In genomic region chr19:41992971-41993370, GRCm38 (mm10) we compare ENCODE assay signal across 32 mouse cellular contexts. TPM values are rescaled to one million over a fixed set of nuclear protein-coding genes. Genes with fewer than 3 reads are reported as not detected.
DNase-seq lines count a peak whose midpoint lies in the region; ATAC-seq and TF ChIP-seq lines count a peak whose summit lies in the region.
"Had no signal": no experiment of that assay in that cellular context is flagged by ENCODE, and none has a peak within 500 bp of the region (broad histone marks: within the 10 kb centered on the region; RNA-seq: fewer than 3 reads in every experiment).

No protein-coding gene starts in this region.

- DNase-seq in embryonic facial prominence, embryonic 14.5 days (ENCODE audit: low spot score): no peak
- DNase-seq in embryonic facial prominence, embryonic 10.5 days (ENCODE audit: low spot score): no peak
- DNase-seq in kidney, adult 11 months: no peak
- DNase-seq in lung, postnatal 0 days (ENCODE audit: low spot score): no peak
- no peak for DNase-seq in lung, postnatal 25 days (ENCODE audit: low spot score)
- no peak for DNase-seq in right cerebral cortex, adult 18-20 months
- DNase-seq: cerebellum, adult 11 months; cerebellum, adult 9-10 months; cerebellum, postnatal 36 days; embryo, embryonic 11 days; liver; thymus, postnatal 25 days had no signal

- H3K9me3 ChIP-seq in embryonic facial prominence, embryonic 14.5 days (ENCODE audit: control insufficient read depth, low read length): no peaks in the 10 kb centered on the region
- H3K9me3 ChIP-seq in embryonic facial prominence, embryonic 10.5 days: no peaks in the 10 kb centered on the region
- H3K9me3 ChIP-seq in kidney, embryonic 16.5 days (ENCODE audit: low read length): no peaks in the 10 kb centered on the region
- H3K9me3 ChIP-seq in lung, postnatal 0 days (ENCODE audit: low read length): no peaks in the 10 kb centered on the region
- H3K9me3 ChIP-seq: embryonic facial prominence, embryonic 13.5 days; forebrain, embryonic 12.5 days; liver, embryonic 15.5 days; midbrain, embryonic 12.5 days; neural tube, embryonic 13.5 days had no signal

- peak overlapping the region; percentile 39; the same call in 1 of the 2 replicates for H3K27ac ChIP-seq in embryonic facial prominence, embryonic 14.5 days (replicated peaks; ENCODE audit: low read depth, low read length)
- H3K27ac ChIP-seq in embryonic facial prominence, embryonic 10.5 days (replicated peaks): no peak overlapping the region
- peak overlapping the region; percentile 94; the same call in 1 of the 2 replicates for H3K27ac ChIP-seq in kidney, embryonic 16.5 days (ENCODE audit: low read length)
- H3K27ac ChIP-seq in lung, postnatal 0 days (ENCODE audit: low read length): no peak overlapping the region
- H3K27ac ChIP-seq in macrophage: peak overlapping the region; percentile 62
- H3K27ac ChIP-seq: forebrain, embryonic 12.5 days; liver, embryonic 15.5 days; midbrain, embryonic 12.5 days; neural tube, embryonic 13.5 days had no signal

- ATAC-seq in embryonic facial prominence, embryonic 14.5 days (ENCODE audit: low read depth): no peak
- no peak for ATAC-seq in kidney, embryonic 16.5 days (ENCODE audit: low FRiP score, low TSS enrichment)
- ATAC-seq in lung, postnatal 0 days: peak; percentile 18; the same call in 1 of the 2 replicates
- ATAC-seq: forebrain, postnatal 0 days had no signal

- no peak for TF ChIP-seq EP300 in lung, postnatal 0 days (IDR thresholded peaks at IDR 0.05)

- H3K27me3 ChIP-seq in embryonic facial prominence, embryonic 14.5 days (replicated peaks; ENCODE audit: control insufficient read depth, insufficient read depth, low read length): no peaks in the 10 kb centered on the region
- no peaks in the 10 kb centered on the region for H3K27me3 ChIP-seq in embryonic facial prominence, embryonic 10.5 days (replicated peaks; ENCODE audit: low read depth, poor library complexity, severe bottlenecking)
- H3K27me3 ChIP-seq in kidney, embryonic 16.5 days (ENCODE audit: insufficient read depth, low read length): no peaks in the 10 kb centered on the region
- H3K27me3 ChIP-seq in lung, postnatal 0 days (replicated peaks; ENCODE audit: insufficient read depth, low read length): no peaks in the 10 kb centered on the region
- H3K27me3 ChIP-seq: embryonic facial prominence, embryonic 13.5 days; forebrain, embryonic 12.5 days; liver, embryonic 15.5 days; midbrain, embryonic 12.5 days; neural tube, embryonic 13.5 days had no signal

- 75% methylated on average over 2 of the region's 2 CpGs for WGBS in embryonic facial prominence, embryonic 14.5 days
- WGBS in embryonic facial prominence, embryonic 10.5 days: 89% methylated on average over 2 of the region's 2 CpGs
- 78% methylated on average over 2 of the region's 2 CpGs for WGBS in kidney, embryonic 16.5 days
- 46% methylated on average over 2 of the region's 2 CpGs for WGBS in lung, postnatal 0 days
- 82% methylated on average over 2 of the region's 2 CpGs for WGBS in macrophage (ENCODE audit: missing documents)

- no peak overlapping the region for H3K4me2 ChIP-seq in embryonic facial prominence, embryonic 14.5 days (ENCODE audit: low read depth, low read length)
- H3K4me2 ChIP-seq in kidney, embryonic 16.5 days (replicated peaks; ENCODE audit: low read depth, low read length): no peak overlapping the region
- no peak overlapping the region for H3K4me2 ChIP-seq in lung, postnatal 0 days (replicated peaks; ENCODE audit: low read depth, low read length)
- H3K4me2 ChIP-seq: embryonic facial prominence, embryonic 13.5 days; forebrain, embryonic 12.5 days; liver, embryonic 15.5 days; lung, embryonic 14.5 days; midbrain, embryonic 12.5 days; neural tube, embryonic 13.5 days had no signal

- no peak overlapping the region for H3K9ac ChIP-seq in embryonic facial prominence, embryonic 14.5 days (ENCODE audit: low read depth, low read length)
- no peak overlapping the region for H3K9ac ChIP-seq in kidney, embryonic 16.5 days (replicated peaks; ENCODE audit: low read length)
- H3K9ac ChIP-seq in lung, postnatal 0 days (replicated peaks; ENCODE audit: low read depth): no peak overlapping the region
- H3K9ac ChIP-seq: forebrain, embryonic 12.5 days; forebrain, postnatal 0 days; liver, embryonic 15.5 days; lung, embryonic 14.5 days; midbrain, embryonic 12.5 days had no signal

- no peak overlapping the region for H3K4me3 ChIP-seq in embryonic facial prominence, embryonic 14.5 days (ENCODE audit: low read depth, low read length)
- no peak overlapping the region for H3K4me3 ChIP-seq in embryonic facial prominence, embryonic 10.5 days
- H3K4me3 ChIP-seq in kidney, embryonic 16.5 days (ENCODE audit: low read length): no peak overlapping the region
- no peak overlapping the region for H3K4me3 ChIP-seq in lung, postnatal 0 days (ENCODE audit: low read depth, low read length)
- H3K4me3 ChIP-seq in macrophage (ENCODE audit: inconsistent target): no peak overlapping the region
- H3K4me3 ChIP-seq: embryonic facial prominence, embryonic 13.5 days; forebrain, embryonic 12.5 days; liver, embryonic 15.5 days; midbrain, embryonic 12.5 days; neural tube, embryonic 13.5 days had no signal

- peaks cover 17% of the 10 kb centered on the region for H3K4me1 ChIP-seq in embryonic facial prominence, embryonic 14.5 days (ENCODE audit: control insufficient read depth, insufficient read depth, low read length)
- peaks cover 36% of the 10 kb centered on the region for H3K4me1 ChIP-seq in embryonic facial prominence, embryonic 10.5 days
- H3K4me1 ChIP-seq in kidney, embryonic 16.5 days (ENCODE audit: insufficient read depth, low read length): peaks cover 78% of the 10 kb centered on the region
- peaks cover 10% of the 10 kb centered on the region for H3K4me1 ChIP-seq in lung, postnatal 0 days (ENCODE audit: insufficient read depth, low read depth, low read length)

- H3K36me3 ChIP-seq in embryonic facial prominence, embryonic 14.5 days (ENCODE audit: control insufficient read depth, insufficient read depth, low read length): no peaks in the 10 kb centered on the region
- H3K36me3 ChIP-seq in embryonic facial prominence, embryonic 10.5 days (replicated peaks): no peaks in the 10 kb centered on the region
- H3K36me3 ChIP-seq in kidney, embryonic 16.5 days (ENCODE audit: insufficient read depth, low read length): no peaks in the 10 kb centered on the region
- H3K36me3 ChIP-seq in lung, postnatal 0 days (ENCODE audit: insufficient read depth, low read length): no peaks in the 10 kb centered on the region
- 0 out of 2 replicates have a peak, but pooled peaks cover 7% of the 10 kb centered on the region for H3K36me3 ChIP-seq in macrophage (ENCODE audit: inconsistent target)
- H3K36me3 ChIP-seq: embryonic facial prominence, embryonic 13.5 days; forebrain, embryonic 12.5 days; liver, embryonic 15.5 days; midbrain, embryonic 12.5 days; neural tube, embryonic 13.5 days had no signal

- peaks cover 100% of the 10 kb centered on the region for H3K79me2 ChIP-seq in macrophage (ENCODE audit: inconsistent target)

- TF ChIP-seq CTCF in lung, postnatal 0 days (IDR thresholded peaks at IDR 0.05): no peak

RNA-seq across cellular contexts. Expression of gene Ubtd1, which starts 11.4 kb away (rescaled TPM):
- polyA plus RNA-seq in embryonic facial prominence, embryonic 14.5 days (2014; fragmentation: Nextera tagmentation; extraction: Ambion mirVana): 18.7 and 20.8 TPM in 2 replicates
- polyA plus RNA-seq in embryonic facial prominence, embryonic 10.5 days (2016; fragmentation: Nextera tagmentation; extraction: Ambion mirVana): 13.2 and 13.5 TPM in 2 replicates
- polyA plus RNA-seq in kidney, embryonic 16.5 days (2015; fragmentation: Nextera tagmentation; extraction: Ambion mirVana): 35.9 and 37.8 TPM in 2 replicates
- polyA plus RNA-seq in lung, postnatal 0 days (2015; fragmentation: Nextera tagmentation; extraction: Ambion mirVana): 21.3 and 23.2 TPM in 2 replicates
- 10 to 100 TPM in 20 of 26 experiments, 1 to 10 TPM in 6; 6.1 to 34.9 (median 17.0) TPM for total RNA-seq in macrophage (2018; cell fraction: chromatin; rRNA removed)
- 10 to 100 TPM; 18.4 to 53.6 (median 41.3) TPM for total RNA-seq in macrophage (2018; cell fraction: cytosol; rRNA removed)
- total RNA-seq in macrophage (2018; cell fraction: nucleus; rRNA removed): 10 to 100 TPM in 24 of 26 experiments, 1 to 10 TPM in 2; 7.9 to 43.0 (median 21.4) TPM
- polyA plus RNA-seq in macrophage (2018): 25.8 to 42.9 TPM (median 41.2 TPM) in 3 replicates

RNA-seq across cellular contexts. Expression of gene Mms19, which starts 12.0 kb away (rescaled TPM):
- 27.5 and 35.2 TPM in 2 replicates for polyA plus RNA-seq in embryonic facial prominence, embryonic 14.5 days (2014; fragmentation: Nextera tagmentation; extraction: Ambion mirVana)
- 43.1 and 45.0 TPM in 2 replicates for polyA plus RNA-seq in embryonic facial prominence, embryonic 10.5 days (2016; fragmentation: Nextera tagmentation; extraction: Ambion mirVana)
- polyA plus RNA-seq in kidney, embryonic 16.5 days (2015; fragmentation: Nextera tagmentation; extraction: Ambion mirVana): 41.1 and 45.6 TPM in 2 replicates
- 12.8 and 16.5 TPM in 2 replicates for polyA plus RNA-seq in lung, postnatal 0 days (2015; fragmentation: Nextera tagmentation; extraction: Ambion mirVana)
- 100 to 1,000 TPM in 18 of 26 experiments, 10 to 100 TPM in 8; 42.8 to 286 (median 150) TPM for total RNA-seq in macrophage (2018; cell fraction: chromatin; rRNA removed)
- total RNA-seq in macrophage (2018; cell fraction: cytosol; rRNA removed): 10 to 100 TPM; 14.3 to 42.5 (median 23.2) TPM
- total RNA-seq in macrophage (2018; cell fraction: nucleus; rRNA removed): 100 to 1,000 TPM in 3 of 26 experiments, 10 to 100 TPM in 23; 19.8 to 113 (median 68.3) TPM
- 20.9 to 26.5 TPM (median 24.4 TPM) in 3 replicates for polyA plus RNA-seq in macrophage (2018)

RNA-seq across cellular contexts. Expression of gene Ankrd2, which starts 42.8 kb away (rescaled TPM):
- 6.6 and 7.8 TPM in 2 replicates for polyA plus RNA-seq in embryonic facial prominence, embryonic 14.5 days (2014; fragmentation: Nextera tagmentation; extraction: Ambion mirVana)
- polyA plus RNA-seq in embryonic facial prominence, embryonic 10.5 days (2016; fragmentation: Nextera tagmentation; extraction: Ambion mirVana): 0.22 TPM in 1 of 2 replicates, not detected in the other
- not detected in 2 replicates for polyA plus RNA-seq in kidney, embryonic 16.5 days (2015; fragmentation: Nextera tagmentation; extraction: Ambion mirVana)
- polyA plus RNA-seq in lung, postnatal 0 days (2015; fragmentation: Nextera tagmentation; extraction: Ambion mirVana): 0.53 and 0.62 TPM in 2 replicates
- total RNA-seq in macrophage (2018; cell fraction: chromatin; rRNA removed): under 1 TPM in 3 of 26 experiments, not detected in 23; 0.54 to 0.71 (median 0.68) TPM
- not detected for total RNA-seq in macrophage (2018; cell fraction: cytosol; rRNA removed)
- total RNA-seq in macrophage (2018; cell fraction: nucleus; rRNA removed): under 1 TPM in 1 of 26 experiments, not detected in 25; 0.46 TPM
- not detected in 3 replicates for polyA plus RNA-seq in macrophage (2018)
- total RNA-seq: forebrain, postnatal 0 days; heart, postnatal 25 days; layer of hippocampus, postnatal 25 days; left cerebral cortex, postnatal 4 days; megakaryocyte, adult 5-6 weeks; MEL had no signal
- polyA plus RNA-seq: heart, embryonic 14.5 days; hindbrain, embryonic 11.5 days; midbrain, embryonic 12.5 days had no signal

RNA-seq across cellular contexts. Expression of gene Hoga1, which starts 52.4 kb away (rescaled TPM):
- polyA plus RNA-seq in embryonic facial prominence, embryonic 14.5 days (2014; fragmentation: Nextera tagmentation; extraction: Ambion mirVana): 1.0 and 1.9 TPM in 2 replicates
- polyA plus RNA-seq in embryonic facial prominence, embryonic 10.5 days (2016; fragmentation: Nextera tagmentation; extraction: Ambion mirVana): 1.1 and 1.3 TPM in 2 replicates
- polyA plus RNA-seq in kidney, embryonic 16.5 days (2015; fragmentation: Nextera tagmentation; extraction: Ambion mirVana): 30.4 and 35.0 TPM in 2 replicates
- 4.9 and 6.4 TPM in 2 replicates for polyA plus RNA-seq in lung, postnatal 0 days (2015; fragmentation: Nextera tagmentation; extraction: Ambion mirVana)
- 10 to 100 TPM in 2 of 26 experiments, 1 to 10 TPM in 22, under 1 TPM in 1, not detected in 1; 0.95 to 11.2 (median 3.6) TPM for total RNA-seq in macrophage (2018; cell fraction: chromatin; rRNA removed)
- 1 to 10 TPM; 1.0 to 2.4 (median 1.5) TPM for total RNA-seq in macrophage (2018; cell fraction: cytosol; rRNA removed)
- total RNA-seq in macrophage (2018; cell fraction: nucleus; rRNA removed): 1 to 10 TPM in 25 of 26 experiments, under 1 TPM in 1; 0.92 to 5.1 (median 2.3) TPM
- polyA plus RNA-seq in macrophage (2018): 1.3 to 2.2 TPM (median 1.9 TPM) in 3 replicates

RNA-seq across cellular contexts. Expression of gene 4933411K16Rik, which starts 59.1 kb away (rescaled TPM):
- 0.25 TPM in 1 of 2 replicates, not detected in the other for polyA plus RNA-seq in embryonic facial prominence, embryonic 14.5 days (2014; fragmentation: Nextera tagmentation; extraction: Ambion mirVana)
- 0.17 TPM in 1 of 2 replicates, not detected in the other for polyA plus RNA-seq in embryonic facial prominence, embryonic 10.5 days (2016; fragmentation: Nextera tagmentation; extraction: Ambion mirVana)
- polyA plus RNA-seq in kidney, embryonic 16.5 days (2015; fragmentation: Nextera tagmentation; extraction: Ambion mirVana): 0.60 and 0.71 TPM in 2 replicates
- 0.10 and 0.14 TPM in 2 replicates for polyA plus RNA-seq in lung, postnatal 0 days (2015; fragmentation: Nextera tagmentation; extraction: Ambion mirVana)
- 1 to 10 TPM in 20 of 26 experiments, under 1 TPM in 3, not detected in 3; 0.50 to 5.2 (median 2.6) TPM for total RNA-seq in macrophage (2018; cell fraction: chromatin; rRNA removed)
- total RNA-seq in macrophage (2018; cell fraction: cytosol; rRNA removed): under 1 TPM in 6 of 26 experiments, not detected in 20; 0.09 to 0.33 (median 0.19) TPM
- total RNA-seq in macrophage (2018; cell fraction: nucleus; rRNA removed): 1 to 10 TPM in 6 of 26 experiments, under 1 TPM in 15, not detected in 5; 0.39 to 4.1 (median 0.78) TPM
- polyA plus RNA-seq in macrophage (2018): 0.19 to 0.27 TPM (median 0.27 TPM) in 3 replicates
- total RNA-seq: heart, adult 18-20 months; heart, postnatal 25 days; megakaryocyte, adult 5-6 weeks; MEL; midbrain, postnatal 0 days had no signal
- polyA plus RNA-seq: embryonic facial prominence, embryonic 13.5 days; forebrain, postnatal 0 days; heart, embryonic 14.5 days; hindbrain, embryonic 11.5 days; hindbrain, embryonic 16.5 days; intestine, embryonic 14.5 days; lung, embryonic 14.5 days; midbrain, embryonic 12.5 days; midbrain, postnatal 0 days; neural tube, embryonic 13.5 days had no signal

Comparison
In these comparisons a context has a peak if more than half of its experiments do, and no peak if none do; other contexts are left out.
1. H3K27ac ChIP-seq: peak in embryonic facial prominence, embryonic 14.5 days (single experiment), kidney, embryonic 16.5 days (single experiment) and macrophage (single experiment); none in embryonic facial prominence, embryonic 10.5 days (single experiment) and lung, postnatal 0 days (single experiment).